Mouse (Mus musculus): Measurements from ENCODE around the gene Micall2.
"Not testable (repeated sequence)": the region's sequence is repeated elsewhere in the genome, so short reads cannot be mapped to it uniquely, and the experiment has no call there.

The Micall2 gene

GRCm38 (mm10) chr5:139730712-139731486, 5.2 kb downstream of the Micall2 start:
- peak in 1 of 2 experiments; percentile 36 for DNase-seq (ENCODE audit: low spot score in 2 of 2)

- DNase-seq (ENCODE audit: low spot score in 2 of 2), result no peak
Measured at GRCm38 (mm10) chr5:139727261-139727660, 8.9 kb downstream of the Micall2 start.

GRCm38 (mm10) chr5:139726186-139726585, 9.9 kb downstream of the Micall2 start:
- DNase-seq (ENCODE audit: low spot score in 2 of 2), result no peak

- DNase-seq (ENCODE audit: low spot score in 2 of 2), result no peak
Measured at GRCm38 (mm10) chr5:139724336-139725116, 11.6 kb downstream of the Micall2 start.

GRCm38 (mm10) chr5:139723113-139723512, 13.0 kb downstream of the Micall2 start:
- DNase-seq (ENCODE audit: low spot score in 2 of 2), result no peak

GRCm38 (mm10) chr5:139722709-139723108, 13.4 kb downstream of the Micall2 start:
- DNase-seq (ENCODE audit: low spot score in 2 of 2), result no peak

GRCm38 (mm10) chr5:139718949-139719348, 17.2 kb downstream of the Micall2 start:
- no peak for DNase-seq (ENCODE audit: low spot score in 2 of 2)

- DNase-seq (ENCODE audit: low spot score in 2 of 2), result no peak
Measured at GRCm38 (mm10) chr5:139718540-139718939, 17.6 kb downstream of the Micall2 start.

- peak; percentile 40 to 61 for DNase-seq (ENCODE audit: low spot score in 2 of 2)
Measured at GRCm38 (mm10) chr5:139717723-139718122, 18.4 kb downstream of the Micall2 start.

GRCm38 (mm10) chr5:139706496-139706895, 29.6 kb downstream of the Micall2 start:
- DNase-seq (ENCODE audit: low spot score in 2 of 2), result no peak

GRCm38 (mm10) chr5:139702905-139703304, 33.2 kb downstream of the Micall2 start:
- DNase-seq (ENCODE audit: low spot score in 2 of 2), result no peak

- no peak for DNase-seq (ENCODE audit: low spot score in 2 of 2)
Measured at GRCm38 (mm10) chr5:139702236-139702635, 33.9 kb downstream of the Micall2 start.

GRCm38 (mm10) chr5:139696954-139697353, 39.2 kb downstream of the Micall2 start:
- no peak for DNase-seq (ENCODE audit: low spot score in 2 of 2)

- DNase-seq (ENCODE audit: low spot score in 2 of 2), result not testable (repeated sequence)
Measured at GRCm38 (mm10) chr5:139695876-139696275, 40.3 kb downstream of the Micall2 start.

GRCm38 (mm10) chr5:139694989-139695571, 41.1 kb downstream of the Micall2 start:
- no peak for DNase-seq (ENCODE audit: low spot score in 2 of 2)

GRCm38 (mm10) chr5:139694292-139694988, 41.7 kb downstream of the Micall2 start:
- no peak for DNase-seq (ENCODE audit: low spot score in 2 of 2)

- DNase-seq (ENCODE audit: low spot score in 2 of 2), result no peak
Measured at GRCm38 (mm10) chr5:139690791-139691190, 45.3 kb downstream of the Micall2 start.

- DNase-seq (ENCODE audit: low spot score in 2 of 2), result no peak
Measured at GRCm38 (mm10) chr5:139688356-139688755, 47.8 kb downstream of the Micall2 start.

GRCm38 (mm10) chr5:139687646-139688045, 48.5 kb downstream of the Micall2 start:
- no peak for DNase-seq (ENCODE audit: low spot score in 2 of 2)

GRCm38 (mm10) chr5:139686530-139687249, 49.4 kb downstream of the Micall2 start:
- DNase-seq (ENCODE audit: low spot score in 2 of 2), result peak; percentile 7 to 16

- DNase-seq (ENCODE audit: low spot score in 2 of 2), result no peak
Measured at GRCm38 (mm10) chr5:139683228-139683627, 52.9 kb downstream of the Micall2 start.

Data from frontal cortex, postnatal 36 days (tissue).